Mouse (Mus musculus): ENCODE measurements around the gene Siae.

GRCm38 (mm10) chr9:37636335-37636734 lies 80.8 kb downstream of the Siae start:
- TF ChIP-seq EP300 (IDR thresholded peaks at IDR 0.05): no peak
- TF ChIP-seq CTCF (IDR thresholded peaks at IDR 0.05): peak; percentile 85
